Mouse (Mus musculus) frontal cortex, postnatal 25 days (tissue): Measurements from ENCODE around the gene Cadps2.

Source experiments
- DNase-seq, 2 experiments: peaks; one replicate each; pipeline ENCODE4 v3.0.0; 2022; ENCODE audit warnings: low spot score in 2 of 2

The Cadps2 gene

GRCm38 (mm10) chr6:23762204-23762603, 77.0 kb downstream of the Cadps2 start:
- DNase-seq: no peak

GRCm38 (mm10) chr6:23758249-23758648, 81.0 kb downstream of the Cadps2 start:
- no peak for DNase-seq

- DNase-seq: no peak
Observed at GRCm38 (mm10) chr6:23748823-23749222, 90.4 kb downstream of the Cadps2 start.

GRCm38 (mm10) chr6:23740010-23740409, 99.2 kb downstream of the Cadps2 start:
- no peak for DNase-seq

GRCm38 (mm10) chr6:23732750-23733149, 106.5 kb downstream of the Cadps2 start:
- DNase-seq: no peak

GRCm38 (mm10) chr6:23728620-23729019, 110.6 kb downstream of the Cadps2 start:
- no peak for DNase-seq

- DNase-seq: no peak
Observed at GRCm38 (mm10) chr6:23723697-23724096, 115.5 kb downstream of the Cadps2 start.

GRCm38 (mm10) chr6:23720401-23720800, 118.8 kb downstream of the Cadps2 start:
- DNase-seq: no peak

- peak in 1 of 2 experiments; percentile 17 for DNase-seq
Observed at GRCm38 (mm10) chr6:23707506-23707905, 131.7 kb downstream of the Cadps2 start.

- no peak for DNase-seq
Observed at GRCm38 (mm10) chr6:23700879-23701278, 138.3 kb downstream of the Cadps2 start.

GRCm38 (mm10) chr6:23678172-23678571, 161.0 kb downstream of the Cadps2 start:
- DNase-seq: no peak

- DNase-seq: no peak
Observed at GRCm38 (mm10) chr6:23655036-23655435, 184.2 kb downstream of the Cadps2 start, which contains the start of gene Rnf148. TSS of gene Rnf148 (minus strand) at chr6:23655136.

- DNase-seq: no peak
Observed at GRCm38 (mm10) chr6:23650205-23650604, 189.0 kb downstream of the Cadps2 start, which contains the start of gene Rnf133. TSS of gene Rnf133 (minus strand) at chr6:23650305.

GRCm38 (mm10) chr6:23648732-23649131, 190.5 kb downstream of the Cadps2 start:
- no peak for DNase-seq

- no peak for DNase-seq
Observed at GRCm38 (mm10) chr6:23647627-23648247, 191.5 kb downstream of the Cadps2 start.

- DNase-seq: no peak
Observed at GRCm38 (mm10) chr6:23637081-23637480, 202.1 kb downstream of the Cadps2 start.

GRCm38 (mm10) chr6:23635208-23635607, 204.0 kb downstream of the Cadps2 start:
- no peak for DNase-seq

GRCm38 (mm10) chr6:23634016-23634415, 205.2 kb downstream of the Cadps2 start:
- DNase-seq: no peak

- DNase-seq: no peak
Observed at GRCm38 (mm10) chr6:23630465-23630864, 208.8 kb downstream of the Cadps2 start.

- DNase-seq: no peak
Observed at GRCm38 (mm10) chr6:23575102-23575501, 264.1 kb downstream of the Cadps2 start.

- DNase-seq: no peak
Observed at GRCm38 (mm10) chr6:23573750-23574149, 265.5 kb downstream of the Cadps2 start.

GRCm38 (mm10) chr6:23572401-23572800, 266.8 kb downstream of the Cadps2 start:
- no peak for DNase-seq

GRCm38 (mm10) chr6:23569686-23570085, 269.5 kb downstream of the Cadps2 start:
- no peak for DNase-seq

- no peak for DNase-seq
Observed at GRCm38 (mm10) chr6:23568688-23569087, 270.5 kb downstream of the Cadps2 start.
